Mouse (Mus musculus): ENCODE data around the gene Pbld2. TPM values are rescaled to one million over a fixed set of nuclear protein-coding genes. Genes with fewer than 3 reads are reported as not detected.

Pbld2 gene
- polyA plus RNA-seq, 1 experiment from 2014 or later, result 0.76 TPM

DNA sequence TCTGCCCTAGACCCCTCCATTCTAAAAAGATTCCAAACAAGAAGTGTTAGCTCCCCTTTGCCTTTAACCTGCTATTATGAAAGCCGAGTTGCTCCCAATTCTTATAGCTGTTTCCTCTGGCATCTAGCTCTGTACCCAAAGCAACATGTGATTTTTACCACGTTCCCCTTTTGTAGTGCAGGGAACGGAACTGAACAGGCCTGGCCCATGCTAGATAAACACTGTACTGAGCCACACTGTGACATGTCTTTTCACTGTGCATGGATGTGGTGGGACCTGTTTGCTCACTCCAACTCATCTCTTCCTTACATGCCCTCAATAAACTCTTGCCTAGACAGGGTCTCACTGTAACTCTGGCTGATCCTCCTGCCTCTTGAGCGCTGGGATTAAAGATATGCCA, 13.8 kb upstream of the Pbld2 start:
- H3K4me1 ChIP-seq, result no peaks in the 10 kb centered on the region
- no peak overlapping the region for H3K27ac ChIP-seq
- no peaks in the 10 kb centered on the region for H3K27me3 ChIP-seq (ENCODE audit: poor library complexity, severe bottlenecking)
- H3K4me3 ChIP-seq, result no peak overlapping the region
- 87% methylated on average over 4 of the region's 4 CpGs for WGBS
- no peak for DNase-seq (ENCODE audit: extremely low spot score, low spot score)
- peaks cover 98% of the 10 kb centered on the region for H3K36me3 ChIP-seq (replicated peaks)
- no peaks in the 10 kb centered on the region for H3K9me3 ChIP-seq

DNA sequence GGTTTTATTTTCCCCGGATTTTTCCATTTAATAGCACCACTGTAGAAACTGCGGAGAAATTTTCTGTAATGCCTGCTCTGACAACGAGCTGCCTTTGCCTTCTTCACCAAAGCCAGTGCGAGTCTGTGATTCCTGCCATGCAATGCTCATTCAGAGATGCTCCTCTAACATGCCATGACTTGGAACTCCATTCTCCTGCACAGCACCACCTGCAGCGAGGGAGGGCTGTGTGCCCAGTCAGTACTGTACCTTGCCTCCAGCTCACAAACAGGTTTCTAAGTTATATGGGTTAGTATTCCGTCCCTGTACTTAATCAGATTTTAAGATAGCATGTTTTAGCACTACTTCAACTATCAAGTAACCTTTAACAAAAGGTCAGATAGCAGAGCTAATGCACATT, 12.6 kb upstream of the Pbld2 start:
- Histone ChIP-seq H3K36me3 (replicated peaks) (peaks cover 98% of the 10 kb centered on the region), H3K9me3 (no peaks in the 10 kb centered on the region)
- WGBS, result 91% methylated on average over 6 of the region's 6 CpGs

DNA sequence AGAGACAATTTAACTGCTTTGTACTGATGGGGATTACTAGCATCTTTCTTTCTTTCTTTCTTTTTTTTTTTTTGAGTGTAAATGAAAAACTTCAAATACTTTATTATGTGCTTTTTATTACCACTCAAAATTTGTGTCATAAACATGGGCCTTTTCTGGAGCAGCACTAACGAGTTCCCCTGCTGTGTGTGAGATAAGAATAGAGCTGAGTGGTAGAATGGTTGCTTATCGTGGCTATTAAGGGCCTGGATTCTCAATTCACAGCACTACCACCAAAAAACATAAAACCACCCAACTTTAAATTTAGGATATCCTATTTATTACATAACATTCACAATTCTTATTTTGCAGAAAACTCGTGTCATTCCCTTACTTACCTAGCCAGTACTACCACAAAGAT, 10.6 kb upstream of the Pbld2 start:
- Histone ChIP-seq H3K36me3 (replicated peaks) (peaks cover 97% of the 10 kb centered on the region), H3K9me3 (no peaks in the 10 kb centered on the region), H3K27ac (no peak overlapping the region), H3K4me3 (no peak overlapping the region), H3K4me1 (no peaks in the 10 kb centered on the region), H3K27me3 (ENCODE audit: poor library complexity, severe bottlenecking) (no peaks in the 10 kb centered on the region)
- no peak for DNase-seq (ENCODE audit: extremely low spot score, low spot score)
- 77% methylated on average over 3 of the region's 3 CpGs for WGBS

More for the DNA sequence above, 12.6 kb upstream of the Pbld2 start:
- DNase-seq (ENCODE audit: extremely low spot score, low spot score), result no peak
- H3K27ac ChIP-seq, result no peak overlapping the region
- no peak overlapping the region for H3K4me3 ChIP-seq
- no peaks in the 10 kb centered on the region for H3K27me3 ChIP-seq (ENCODE audit: poor library complexity, severe bottlenecking)
- H3K4me1 ChIP-seq, result no peaks in the 10 kb centered on the region

DNA sequence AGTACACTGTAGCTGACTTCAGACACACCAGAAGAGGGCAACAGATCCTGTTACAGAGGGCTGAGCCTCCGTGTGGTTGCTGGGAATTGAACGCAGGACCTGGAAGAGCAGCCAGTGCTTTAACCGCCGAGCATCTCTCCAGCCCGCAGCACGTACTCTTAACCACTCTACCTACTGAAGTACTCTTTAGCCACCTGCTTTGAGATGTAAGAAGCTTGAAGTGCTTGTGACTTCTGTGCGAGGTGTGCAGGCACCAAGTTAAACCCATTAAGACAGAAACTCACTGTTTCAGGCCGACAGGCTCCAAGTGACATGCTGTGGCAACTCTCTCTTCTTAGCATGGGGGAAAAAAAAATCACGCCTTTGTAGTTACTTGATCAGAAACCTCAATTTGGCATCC, 9.9 kb upstream of the Pbld2 start:
- DNase-seq (ENCODE audit: extremely low spot score, low spot score), result no peak
- H3K27me3 ChIP-seq (ENCODE audit: poor library complexity, severe bottlenecking), result no peaks in the 10 kb centered on the region
- H3K4me3 ChIP-seq, result no peak overlapping the region
- H3K36me3 ChIP-seq (replicated peaks), result peaks cover 97% of the 10 kb centered on the region
- H3K27ac ChIP-seq, result no peak overlapping the region
- 88% methylated on average over 9 of the region's 9 CpGs for WGBS
- H3K9me3 ChIP-seq, result no peaks in the 10 kb centered on the region
- H3K4me1 ChIP-seq, result no peaks in the 10 kb centered on the region

DNA sequence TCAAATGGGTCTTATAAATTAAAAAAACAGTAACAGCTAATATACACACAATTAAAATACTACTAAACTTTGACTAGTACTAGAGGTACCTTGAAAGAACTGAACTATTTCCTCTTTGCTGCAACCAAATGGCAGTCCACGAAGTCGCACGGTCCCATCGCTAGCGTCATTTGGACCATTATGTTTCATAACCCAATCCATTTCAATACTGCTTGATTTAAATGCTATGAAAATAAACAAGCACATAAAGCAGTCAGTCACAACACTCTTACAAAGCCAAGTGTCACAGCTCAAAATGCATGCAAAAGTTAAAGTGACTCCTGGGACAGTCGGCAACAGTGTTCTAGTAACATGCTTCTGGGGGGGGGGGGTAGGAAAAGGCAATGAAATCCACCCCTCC, 4.8 kb upstream of the Pbld2 start:
- Histone ChIP-seq H3K4me3 (no peak overlapping the region), H3K27ac (no peak overlapping the region), H3K36me3 (replicated peaks) (peaks cover 53% of the 10 kb centered on the region), H3K9me3 (no peaks in the 10 kb centered on the region), H3K27me3 (ENCODE audit: poor library complexity, severe bottlenecking) (no peaks in the 10 kb centered on the region), H3K4me1 (peaks cover 25% of the 10 kb centered on the region)
- WGBS, result 96% methylated on average over 6 of the region's 6 CpGs
- no peak for DNase-seq (ENCODE audit: extremely low spot score, low spot score)

DNA sequence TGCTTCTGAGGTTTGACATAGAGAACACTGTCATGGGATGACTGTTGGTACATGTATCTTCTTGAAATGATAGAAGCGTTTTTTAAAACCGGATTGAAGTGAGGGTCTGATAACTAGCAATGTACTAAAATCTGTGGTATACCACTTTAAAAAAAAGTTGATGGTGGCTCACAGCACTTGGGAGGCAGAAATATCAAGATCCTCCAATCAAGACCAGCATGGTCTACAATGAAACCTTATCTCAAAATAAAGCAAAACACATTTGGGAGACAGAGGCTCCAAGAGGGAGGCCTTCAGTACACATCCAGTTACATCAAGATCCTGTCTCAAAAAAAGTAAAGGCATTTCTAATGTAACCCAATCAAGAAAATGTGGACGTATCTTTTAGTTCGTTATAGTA, 2.4 kb upstream of the Pbld2 start:
- Histone ChIP-seq H3K9me3 (no peaks in the 10 kb centered on the region), H3K36me3 (replicated peaks) (peaks cover 29% of the 10 kb centered on the region), H3K4me3 (peak overlapping the region; percentile 97), H3K27ac (peak overlapping the region; percentile 100; the same call in 1 of the 2 replicates), H3K27me3 (ENCODE audit: poor library complexity, severe bottlenecking) (no peaks in the 10 kb centered on the region), H3K4me1 (peaks cover 46% of the 10 kb centered on the region)
- no peak for DNase-seq (ENCODE audit: extremely low spot score, low spot score)
- 59% methylated on average over 4 of the region's 4 CpGs for WGBS

DNA sequence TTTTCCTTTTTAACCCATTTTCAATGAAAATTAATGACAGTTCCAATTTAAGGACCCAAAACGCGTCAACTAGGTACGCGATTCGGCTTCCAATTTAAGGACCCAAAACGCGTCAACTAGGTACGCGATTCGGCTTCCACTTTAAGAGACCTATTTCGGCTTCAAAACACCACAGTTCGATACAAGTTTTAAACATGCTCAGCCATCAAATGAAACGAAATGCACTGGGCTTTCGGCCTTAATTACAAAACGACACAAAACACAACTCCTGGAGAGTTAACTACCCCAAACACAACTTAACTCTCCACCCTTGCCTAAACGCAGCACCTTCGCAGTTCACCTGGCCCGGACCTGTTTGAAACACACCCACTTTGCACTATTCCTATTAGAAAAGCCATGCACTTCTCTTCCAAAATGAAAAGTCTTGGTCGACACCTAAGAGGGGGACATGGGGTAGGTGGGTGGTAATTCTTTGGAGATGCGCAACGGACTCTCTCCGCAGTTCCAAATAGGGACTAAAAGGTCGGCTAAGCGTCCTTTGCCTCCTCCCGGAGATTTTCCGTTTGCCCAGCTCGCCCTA, 1.5 kb upstream of the Pbld2 start:
- under 1% methylated on average over 27 of the region's 27 CpGs for WGBS

DNA sequence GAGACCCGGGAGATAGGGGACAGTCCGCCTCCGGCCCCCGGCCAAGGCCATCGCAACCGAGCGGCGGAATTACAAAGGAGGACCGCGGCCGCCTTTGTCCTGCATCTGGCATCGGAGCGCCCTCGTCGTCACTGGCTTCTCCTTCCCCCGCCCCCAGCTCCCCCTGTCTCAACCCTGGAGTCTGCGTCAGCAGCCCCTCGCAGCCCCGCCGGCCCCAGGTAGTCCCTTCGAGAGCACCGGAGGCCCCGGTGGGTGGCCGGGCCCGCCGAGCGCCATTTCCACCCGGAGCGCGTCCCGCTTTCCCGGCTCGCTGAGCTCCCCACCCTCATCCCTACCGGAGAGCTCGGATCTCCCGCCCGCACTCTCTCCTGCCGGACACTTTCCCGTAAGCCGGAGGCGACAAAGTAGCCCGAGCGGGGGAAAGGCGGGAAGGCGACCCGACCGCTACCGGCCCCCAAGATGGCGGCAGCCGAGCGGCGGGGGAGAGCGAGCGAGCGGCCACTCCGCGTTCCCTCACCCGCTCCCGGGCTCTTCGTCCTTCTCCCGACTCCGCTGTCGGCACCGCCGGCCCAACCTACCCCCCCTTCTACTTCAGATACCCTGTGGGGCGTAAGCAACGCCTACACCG, 880 bp upstream of the Pbld2 start:
- Histone ChIP-seq H3K4me1 (peaks cover 61% of the 10 kb centered on the region), H3K4me3 (peak overlapping the region; percentile 97), H3K27ac (peak overlapping the region; percentile 100), H3K36me3 (replicated peaks) (peaks cover 14% of the 10 kb centered on the region; the same call in 1 of the 2 replicates), H3K9me3 (no peaks in the 10 kb centered on the region), H3K27me3 (ENCODE audit: poor library complexity, severe bottlenecking) (no peaks in the 10 kb centered on the region)
- DNase-seq (ENCODE audit: extremely low spot score, low spot score), result peak; percentile 74
- under 1% methylated on average over 65 of the region's 68 CpGs for WGBS

More for the DNA sequence above, 1.5 kb upstream of the Pbld2 start:
- Histone ChIP-seq H3K4me3 (peak overlapping the region; percentile 97), H3K4me1 (peaks cover 55% of the 10 kb centered on the region), H3K9me3 (no peaks in the 10 kb centered on the region), H3K27ac (peak overlapping the region; percentile 100), H3K27me3 (ENCODE audit: poor library complexity, severe bottlenecking) (no peaks in the 10 kb centered on the region), H3K36me3 (replicated peaks) (peaks cover 20% of the 10 kb centered on the region)
- DNase-seq (ENCODE audit: extremely low spot score, low spot score), result peak; percentile 27

DNA sequence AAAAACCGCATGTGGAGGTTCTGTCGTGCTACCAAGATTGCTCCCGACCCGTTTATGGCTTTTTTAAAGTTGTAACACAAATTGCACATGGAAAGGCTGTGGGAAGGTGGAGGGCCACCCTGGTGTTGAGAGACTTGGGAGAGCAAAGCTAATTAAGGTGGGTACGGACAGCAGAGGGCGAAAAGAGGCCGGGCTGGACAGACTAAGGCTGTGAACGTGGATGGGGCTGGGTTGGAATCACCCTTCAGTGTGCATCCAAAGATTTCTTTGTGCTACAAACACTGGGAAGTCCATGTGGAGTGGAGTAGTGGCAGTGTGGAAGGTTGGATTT, 430 bp downstream of the Pbld2 start:
- under 1% methylated on average over 8 of the region's 8 CpGs for WGBS
- H3K4me1 ChIP-seq, result peaks cover 69% of the 10 kb centered on the region

DNA sequence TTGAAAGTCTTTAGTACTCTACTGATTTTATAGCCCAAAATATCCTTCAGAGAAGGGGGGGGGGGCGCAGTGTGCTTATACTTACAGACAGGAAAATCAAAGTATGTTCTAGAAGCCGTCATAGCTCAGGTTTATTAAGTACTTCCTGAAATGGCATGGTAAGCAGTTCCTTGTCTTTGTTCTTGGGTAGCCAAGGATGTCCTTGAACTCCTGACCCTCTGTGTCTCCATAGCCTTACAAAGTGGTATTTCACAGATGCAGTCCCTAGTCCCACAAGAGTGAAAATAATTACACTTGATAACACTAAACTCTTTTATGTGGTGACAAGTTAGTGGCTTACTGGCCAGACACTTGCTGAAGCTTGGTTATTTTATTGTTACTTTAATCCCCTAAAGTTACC, 901 bp downstream of the Pbld2 start:
- Histone ChIP-seq H3K27me3 (ENCODE audit: poor library complexity, severe bottlenecking) (no peaks in the 10 kb centered on the region), H3K36me3 (replicated peaks) (0 out of 2 replicates have a peak, but pooled peaks cover 2% of the 10 kb centered on the region), H3K4me3 (peak overlapping the region; percentile 97), H3K4me1 (peaks cover 67% of the 10 kb centered on the region), H3K9me3 (no peaks in the 10 kb centered on the region), H3K27ac (peak overlapping the region; percentile 100)
- WGBS, result 16% methylated on average over 2 of the region's 2 CpGs
- no peak for DNase-seq (ENCODE audit: extremely low spot score, low spot score)

More for the DNA sequence above, 430 bp downstream of the Pbld2 start:
- peak; percentile 71 for DNase-seq (ENCODE audit: extremely low spot score, low spot score)
- Histone ChIP-seq H3K9me3 (no peaks in the 10 kb centered on the region), H3K36me3 (replicated peaks) (0 out of 2 replicates have a peak, but pooled peaks cover 2% of the 10 kb centered on the region), H3K4me3 (peak overlapping the region; percentile 97), H3K27ac (peak overlapping the region; percentile 100), H3K27me3 (ENCODE audit: poor library complexity, severe bottlenecking) (no peaks in the 10 kb centered on the region)

DNA sequence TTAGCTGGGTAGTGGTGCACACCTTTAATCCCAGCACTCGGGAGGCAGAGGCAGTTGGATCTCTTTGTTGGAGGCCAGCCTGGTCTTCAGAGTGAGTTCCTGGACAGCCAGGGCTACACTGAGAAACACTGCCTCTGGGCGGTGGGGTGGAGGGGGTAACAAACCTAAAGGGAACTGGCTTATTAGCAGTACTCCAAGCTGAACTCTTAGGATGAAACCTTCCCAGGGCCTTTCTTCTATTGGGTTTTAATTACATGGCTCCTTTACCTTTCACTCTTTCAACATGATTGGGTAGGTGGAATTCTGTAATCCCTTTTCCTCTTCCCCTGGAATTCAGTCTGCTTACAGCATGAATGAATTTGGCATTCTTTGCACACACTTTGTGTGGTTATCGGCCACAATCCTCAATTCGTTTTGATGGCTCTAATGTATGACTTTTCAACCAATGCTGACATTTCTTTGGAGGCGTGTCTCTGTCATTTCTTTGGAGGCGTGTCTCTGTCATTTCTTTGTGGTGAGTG, 1.4 kb downstream of the Pbld2 start:
- Histone ChIP-seq H3K36me3 (replicated peaks) (0 out of 2 replicates have a peak, but pooled peaks cover 2% of the 10 kb centered on the region), H3K4me1 (peaks cover 63% of the 10 kb centered on the region), H3K9me3 (no peaks in the 10 kb centered on the region), H3K4me3 (peak overlapping the region; percentile 97), H3K27ac (peak overlapping the region; percentile 100), H3K27me3 (ENCODE audit: poor library complexity, severe bottlenecking) (no peaks in the 10 kb centered on the region)
- 16% methylated on average over 6 of the region's 6 CpGs for WGBS
- peak; percentile 76 for DNase-seq (ENCODE audit: extremely low spot score, low spot score)

DNA sequence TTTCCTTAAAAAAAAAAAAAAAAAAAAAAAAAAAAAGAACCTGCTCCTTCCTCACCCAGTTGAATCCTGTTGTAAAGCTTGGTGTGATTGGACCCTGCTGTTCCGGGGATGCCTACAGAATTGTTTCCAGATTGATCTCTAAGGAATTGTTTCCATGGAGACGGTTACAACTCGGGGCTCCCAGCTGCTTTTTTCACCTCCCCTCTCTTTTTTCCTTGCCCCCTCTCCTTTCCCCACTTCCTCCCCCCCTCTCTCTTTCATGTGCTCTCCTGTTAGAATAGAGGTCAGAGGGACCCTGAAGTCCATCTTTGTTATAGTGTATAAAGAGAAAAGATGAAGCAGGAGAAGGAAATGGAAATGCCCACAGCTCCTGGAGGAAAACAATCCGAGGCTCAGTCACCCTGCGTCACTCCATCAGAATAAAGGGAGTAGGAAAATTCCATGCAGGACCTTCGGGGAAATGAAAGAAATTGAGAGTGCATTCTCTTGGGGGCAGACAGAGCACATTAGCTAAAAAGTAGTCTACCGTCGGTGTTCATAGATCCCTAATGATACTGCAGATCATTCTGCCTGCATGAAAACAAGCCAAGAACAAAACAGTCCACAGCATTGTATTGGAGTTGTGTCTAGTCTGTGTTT, 2.2 kb downstream of the Pbld2 start:
- no peaks in the 10 kb centered on the region for H3K27me3 ChIP-seq (ENCODE audit: poor library complexity, severe bottlenecking)
- H3K36me3 ChIP-seq (replicated peaks), result 0 out of 2 replicates have a peak, but pooled peaks cover under 1% of the 10 kb centered on the region
- H3K27ac ChIP-seq, result peak overlapping the region; percentile 100
- H3K9me3 ChIP-seq, result no peaks in the 10 kb centered on the region
- peaks cover 56% of the 10 kb centered on the region for H3K4me1 ChIP-seq
- DNase-seq (ENCODE audit: extremely low spot score, low spot score), result peak; percentile 72
- WGBS, result 9% methylated on average over 8 of the region's 8 CpGs
- H3K4me3 ChIP-seq, result peak overlapping the region; percentile 97

DNA sequence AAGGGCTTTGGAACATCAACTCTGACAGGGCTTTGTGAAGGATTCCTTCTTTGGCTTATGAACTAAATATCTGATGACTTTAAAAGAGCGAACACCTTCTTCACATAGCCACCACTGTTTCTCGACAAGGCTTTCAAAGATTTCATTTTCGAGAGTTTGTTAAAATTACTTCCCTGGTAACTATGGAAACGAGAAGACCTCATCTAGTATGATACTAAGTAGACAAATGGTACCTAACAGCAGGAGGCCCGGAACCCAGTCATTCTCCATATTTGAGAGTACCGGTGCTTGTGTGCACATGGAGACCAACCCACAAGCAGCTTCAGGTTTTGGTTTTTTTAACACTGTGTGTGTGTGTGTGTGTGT, 2.7 kb downstream of the Pbld2 start:
- Histone ChIP-seq H3K4me1 (peaks cover 50% of the 10 kb centered on the region), H3K36me3 (replicated peaks) (no peaks in the 10 kb centered on the region), H3K27ac (peak overlapping the region; percentile 100), H3K4me3 (peak overlapping the region; percentile 97), H3K27me3 (ENCODE audit: poor library complexity, severe bottlenecking) (no peaks in the 10 kb centered on the region), H3K9me3 (no peaks in the 10 kb centered on the region)
- DNase-seq (ENCODE audit: extremely low spot score, low spot score), result peak; percentile 19
- WGBS, result 45% methylated on average over 6 of the region's 6 CpGs

Data from forebrain, embryonic 10.5 days (tissue).